Mouse (Mus musculus): ENCODE measurements at regions not wholly inside any gene's neighbourhood (a gene's known extent, or its start where the extent isn't known, plus 50 kb on each side); places are given as distances from the start of the nearest gene placed in this dataset.

DNA sequence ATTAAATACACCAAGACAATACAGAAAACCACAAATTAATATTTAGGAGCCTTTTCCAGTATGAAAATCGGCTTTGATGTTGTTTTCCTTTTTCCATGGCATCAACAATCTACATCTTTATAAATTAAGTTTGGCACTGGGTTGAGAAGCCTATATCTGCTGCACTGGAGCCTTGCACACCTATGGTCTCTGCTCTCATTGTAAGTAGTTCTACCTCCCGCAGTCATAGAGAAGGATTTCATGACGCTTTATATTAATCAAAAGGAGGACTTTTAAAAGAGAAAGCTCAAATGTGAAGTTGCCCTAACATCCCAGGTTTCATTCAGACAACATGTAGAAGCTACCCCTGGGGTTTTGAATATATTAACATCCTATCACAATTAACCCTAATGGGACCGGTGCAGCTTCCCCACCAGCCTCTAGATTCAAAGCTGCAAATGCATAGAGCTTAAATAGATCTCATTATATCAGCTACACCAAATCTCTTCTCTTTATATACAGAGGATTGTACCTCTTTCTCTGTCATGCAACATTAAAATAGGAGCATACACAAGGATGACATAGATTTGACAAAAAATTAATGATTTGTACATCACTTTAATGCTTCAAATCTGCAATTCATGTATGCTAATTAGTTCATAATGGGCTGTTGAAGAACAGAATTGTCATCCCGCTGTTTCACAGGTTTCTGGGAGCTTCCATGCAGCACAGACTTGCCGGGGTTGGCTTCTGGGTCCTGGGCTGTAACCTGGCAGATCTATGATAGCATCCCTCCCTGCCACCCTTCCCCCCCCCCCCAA is 166.6 kb upstream of the Pard3b start:
- no peaks in the 10 kb centered on the region for H3K27me3 ChIP-seq (ENCODE audit: control insufficient read depth, insufficient read depth, low read length)
- ATAC-seq (ENCODE audit: low FRiP score) (no peak), DNase-seq (ENCODE audit: low spot score, missing footprints) (no peak)
- WGBS = 77% methylated on average over 6 of the region's 6 CpGs
- no peak overlapping the region for H3K4me3 ChIP-seq (ENCODE audit: low read depth, low read length)
- H3K4me1 ChIP-seq (ENCODE audit: control insufficient read depth, insufficient read depth, low read length) = no peaks in the 10 kb centered on the region
- no peaks in the 10 kb centered on the region for H3K9me3 ChIP-seq (ENCODE audit: control insufficient read depth, low read length)
- H3K9ac ChIP-seq (ENCODE audit: low read length) = no peak overlapping the region
- H3K4me2 ChIP-seq = no peak overlapping the region
- H3K36me3 ChIP-seq (ENCODE audit: control insufficient read depth, insufficient read depth, low read length) = no peaks in the 10 kb centered on the region
- H3K27ac ChIP-seq (ENCODE audit: low read depth, low read length) = no peak overlapping the region

DNA sequence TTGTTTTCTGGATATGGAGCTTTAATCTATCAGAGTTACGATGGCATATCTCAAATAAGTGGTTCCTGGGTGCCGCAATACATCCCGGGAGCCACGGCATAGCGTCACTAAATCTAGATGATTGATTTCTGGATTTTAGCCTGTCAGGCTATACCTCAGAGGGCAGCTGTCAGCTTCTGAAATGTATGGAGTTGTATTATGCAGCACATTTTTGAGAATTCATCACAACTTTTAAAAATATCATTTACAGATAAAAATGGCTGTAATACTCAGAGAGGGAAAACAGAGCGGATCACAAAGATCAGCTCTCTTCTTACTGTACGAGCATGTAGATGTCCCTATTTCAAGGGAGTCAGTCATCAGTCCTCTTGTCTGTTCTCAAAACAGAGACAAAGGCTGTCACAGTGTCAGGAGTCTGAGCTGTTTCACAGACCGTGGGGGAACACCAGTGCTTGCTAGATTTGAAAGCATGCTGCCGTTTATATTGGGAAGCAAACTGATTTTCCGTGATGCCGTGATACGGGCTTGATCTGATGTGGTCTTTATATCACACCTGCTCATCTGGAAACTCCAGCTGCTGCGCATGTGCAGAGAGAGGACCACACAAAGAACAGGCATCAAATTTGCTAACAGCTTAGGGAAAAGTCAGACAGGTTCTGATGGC is 165.9 kb upstream of the Pard3b start:
- no peak for ATAC-seq (ENCODE audit: low FRiP score)
- no peak for DNase-seq (ENCODE audit: low spot score, missing footprints)
- Histone ChIP-seq H3K4me3 (ENCODE audit: low read depth, low read length) (no peak overlapping the region), H3K4me1 (ENCODE audit: control insufficient read depth, insufficient read depth, low read length) (no peaks in the 10 kb centered on the region), H3K9me3 (ENCODE audit: control insufficient read depth, low read length) (no peaks in the 10 kb centered on the region), H3K9ac (ENCODE audit: low read length) (no peak overlapping the region), H3K36me3 (ENCODE audit: control insufficient read depth, insufficient read depth, low read length) (no peaks in the 10 kb centered on the region), H3K27ac (ENCODE audit: low read depth, low read length) (peak overlapping the region; percentile 1; the same call in 1 of the 2 replicates), H3K4me2 (no peak overlapping the region), H3K27me3 (ENCODE audit: control insufficient read depth, insufficient read depth, low read length) (no peaks in the 10 kb centered on the region)
- WGBS = 81% methylated on average over 13 of the region's 13 CpGs

DNA sequence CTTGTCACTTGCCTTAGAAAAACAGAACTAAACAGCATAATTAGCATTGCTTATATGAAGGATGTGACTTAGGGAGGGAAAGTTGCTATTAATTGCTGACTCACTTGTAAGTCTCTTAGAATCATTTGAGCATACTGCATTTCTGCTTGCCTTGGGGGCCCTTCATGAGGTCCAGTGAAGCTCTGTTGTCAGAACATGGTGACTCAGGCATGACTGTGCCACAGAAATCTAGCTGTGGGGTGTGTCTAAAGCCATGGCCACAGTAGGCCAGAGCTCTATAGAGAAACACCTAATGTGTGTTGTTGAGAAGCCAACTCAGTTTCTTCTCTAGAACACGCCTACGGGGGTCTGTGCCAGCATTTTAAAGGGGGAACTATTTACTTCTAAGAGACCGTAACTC is 153.2 kb upstream of the Pard3b start:
- Histone ChIP-seq H3K27ac (ENCODE audit: low read depth, low read length) (no peak overlapping the region), H3K9me3 (ENCODE audit: control insufficient read depth, low read length) (no peaks in the 10 kb centered on the region), H3K9ac (ENCODE audit: low read length) (no peak overlapping the region), H3K4me3 (ENCODE audit: low read depth, low read length) (no peak overlapping the region), H3K4me2 (no peak overlapping the region), H3K4me1 (ENCODE audit: control insufficient read depth, insufficient read depth, low read length) (no peaks in the 10 kb centered on the region), H3K36me3 (ENCODE audit: control insufficient read depth, insufficient read depth, low read length) (no peaks in the 10 kb centered on the region), H3K27me3 (ENCODE audit: control insufficient read depth, insufficient read depth, low read length) (no peaks in the 10 kb centered on the region)
- 92% methylated on average over 3 of the region's 3 CpGs for WGBS
- DNase-seq (ENCODE audit: low spot score, missing footprints) (no peak), ATAC-seq (ENCODE audit: low FRiP score) (no peak)

DNA sequence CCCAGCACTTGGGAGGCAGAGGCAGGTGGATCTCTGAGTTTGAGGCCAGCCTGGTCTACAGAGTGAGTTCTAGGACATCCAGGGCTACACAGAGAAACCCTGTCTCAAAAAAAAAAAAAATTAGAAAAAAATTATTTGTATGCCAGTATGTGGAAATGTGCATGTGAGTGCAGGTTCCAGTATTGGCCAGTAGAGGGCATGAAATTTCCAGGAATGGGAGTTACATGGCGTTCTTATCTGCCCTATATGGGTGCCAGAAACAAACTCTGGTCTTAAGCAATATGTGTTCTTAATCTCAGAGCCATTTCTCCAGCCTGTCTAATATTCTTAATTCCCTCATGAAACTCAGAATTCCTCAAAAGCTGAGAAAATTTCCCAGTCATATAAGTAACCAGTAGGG is 113.7 kb upstream of the Pard3b start:
- no peaks in the 10 kb centered on the region for H3K9me3 ChIP-seq (ENCODE audit: control insufficient read depth, low read length)
- no peaks in the 10 kb centered on the region for H3K4me1 ChIP-seq (ENCODE audit: control insufficient read depth, insufficient read depth, low read length)
- no peak overlapping the region for H3K4me3 ChIP-seq (ENCODE audit: low read depth, low read length)
- H3K27ac ChIP-seq (ENCODE audit: low read depth, low read length) = no peak overlapping the region
- H3K27me3 ChIP-seq (ENCODE audit: control insufficient read depth, insufficient read depth, low read length) = no peaks in the 10 kb centered on the region
- no peak overlapping the region for H3K4me2 ChIP-seq
- WGBS = 71% methylated on average over 1 of the region's 1 CpGs
- no peaks in the 10 kb centered on the region for H3K36me3 ChIP-seq (ENCODE audit: control insufficient read depth, insufficient read depth, low read length)
- DNase-seq (ENCODE audit: low spot score, missing footprints) (no peak), ATAC-seq (ENCODE audit: low FRiP score) (no peak)
- H3K9ac ChIP-seq (ENCODE audit: low read length) = no peak overlapping the region

DNA sequence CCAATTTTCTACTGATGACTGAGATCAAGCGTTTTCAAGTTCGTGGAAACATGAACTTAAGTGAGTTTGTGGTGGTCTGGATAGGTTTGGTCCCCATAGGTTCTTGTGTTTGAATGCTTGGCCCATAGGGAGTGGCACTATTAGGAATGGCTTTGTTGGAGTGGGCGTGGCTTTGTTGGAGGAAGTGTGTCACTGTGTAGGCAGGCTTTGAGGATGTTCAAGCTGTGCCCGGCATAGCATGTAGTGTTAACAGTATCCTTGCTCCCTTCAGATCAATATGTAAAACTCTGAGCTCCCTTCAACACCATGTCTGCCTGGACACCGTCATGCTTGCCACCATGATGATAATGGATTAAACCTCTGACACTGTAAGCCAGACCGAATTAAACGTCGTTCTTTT is 112.7 kb upstream of the Pard3b start:
- H3K9ac ChIP-seq (ENCODE audit: low read length) = no peak overlapping the region
- peaks cover 7% of the 10 kb centered on the region for H3K4me1 ChIP-seq (ENCODE audit: control insufficient read depth, insufficient read depth, low read length)
- DNase-seq (ENCODE audit: low spot score, missing footprints) (no peak), ATAC-seq (ENCODE audit: low FRiP score) (no peak)
- no peaks in the 10 kb centered on the region for H3K36me3 ChIP-seq (ENCODE audit: control insufficient read depth, insufficient read depth, low read length)
- 92% methylated on average over 8 of the region's 8 CpGs for WGBS
- H3K4me3 ChIP-seq (ENCODE audit: low read depth, low read length) = no peak overlapping the region
- no peaks in the 10 kb centered on the region for H3K9me3 ChIP-seq (ENCODE audit: control insufficient read depth, low read length)
- no peak overlapping the region for H3K4me2 ChIP-seq
- no peak overlapping the region for H3K27ac ChIP-seq (ENCODE audit: low read depth, low read length)
- H3K27me3 ChIP-seq (ENCODE audit: control insufficient read depth, insufficient read depth, low read length) = no peaks in the 10 kb centered on the region

DNA sequence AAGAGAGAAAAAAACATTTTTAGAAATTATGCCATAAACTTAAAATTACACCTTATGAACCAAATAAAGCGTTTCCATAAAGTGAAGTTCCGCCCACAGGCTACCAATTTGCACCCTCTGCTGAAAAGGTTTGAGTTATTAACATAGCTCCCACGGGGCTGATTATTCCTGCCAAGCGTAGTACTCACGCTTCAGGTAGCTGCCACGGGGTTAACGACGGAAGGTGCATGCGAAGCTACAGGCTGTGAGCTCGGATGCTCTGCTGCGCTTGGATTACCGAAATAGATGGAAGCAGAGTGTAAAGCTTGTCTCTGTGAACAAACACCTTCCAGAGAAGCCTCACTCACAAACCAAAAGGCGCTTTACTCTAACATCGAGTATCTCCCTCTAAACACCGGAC is 109.9 kb upstream of the Pard3b start:
- no peak overlapping the region for H3K4me3 ChIP-seq (ENCODE audit: low read depth, low read length)
- no peak overlapping the region for H3K4me2 ChIP-seq
- DNase-seq (ENCODE audit: low spot score, missing footprints) = no peak
- WGBS = 90% methylated on average over 15 of the region's 15 CpGs
- H3K36me3 ChIP-seq (ENCODE audit: control insufficient read depth, insufficient read depth, low read length) = no peaks in the 10 kb centered on the region
- no peak for ATAC-seq (ENCODE audit: low FRiP score)
- no peaks in the 10 kb centered on the region for H3K9me3 ChIP-seq (ENCODE audit: control insufficient read depth, low read length)
- no peak overlapping the region for H3K9ac ChIP-seq (ENCODE audit: low read length)
- peaks cover 10% of the 10 kb centered on the region for H3K4me1 ChIP-seq (ENCODE audit: control insufficient read depth, insufficient read depth, low read length)
- H3K27me3 ChIP-seq (ENCODE audit: control insufficient read depth, insufficient read depth, low read length) = no peaks in the 10 kb centered on the region
- no peak overlapping the region for H3K27ac ChIP-seq (ENCODE audit: low read depth, low read length)

DNA sequence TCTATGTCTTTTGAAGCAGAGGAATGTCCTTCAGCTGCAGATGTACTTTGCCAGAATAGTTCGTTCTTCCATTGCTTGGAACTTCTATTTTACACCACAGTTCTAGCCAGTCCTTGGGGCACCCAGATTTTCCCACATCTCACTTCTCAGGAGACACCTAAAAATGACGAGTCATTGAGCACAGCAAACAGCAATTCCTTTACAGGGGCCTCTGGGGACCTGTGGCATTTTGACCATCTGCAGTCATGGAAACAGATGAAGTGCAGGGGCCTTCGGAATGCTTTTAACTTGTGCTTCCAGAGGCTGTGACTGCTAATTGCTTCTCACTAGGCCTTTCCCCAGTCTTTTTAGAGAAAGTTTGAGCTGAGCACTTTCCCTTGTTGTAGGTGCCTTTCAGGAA is 108.5 kb upstream of the Pard3b start:
- Histone ChIP-seq H3K9me3 (ENCODE audit: control insufficient read depth, low read length) (no peaks in the 10 kb centered on the region), H3K36me3 (ENCODE audit: control insufficient read depth, insufficient read depth, low read length) (no peaks in the 10 kb centered on the region), H3K9ac (ENCODE audit: low read length) (no peak overlapping the region), H3K4me3 (ENCODE audit: low read depth, low read length) (no peak overlapping the region), H3K27ac (ENCODE audit: low read depth, low read length) (no peak overlapping the region), H3K4me2 (no peak overlapping the region), H3K4me1 (ENCODE audit: control insufficient read depth, insufficient read depth, low read length) (peaks cover 10% of the 10 kb centered on the region), H3K27me3 (ENCODE audit: control insufficient read depth, insufficient read depth, low read length) (no peaks in the 10 kb centered on the region)
- DNase-seq (ENCODE audit: low spot score, missing footprints) (peak; percentile 86), ATAC-seq (ENCODE audit: low FRiP score) (no peak)
- WGBS = 24% methylated on average over 3 of the region's 3 CpGs

DNA sequence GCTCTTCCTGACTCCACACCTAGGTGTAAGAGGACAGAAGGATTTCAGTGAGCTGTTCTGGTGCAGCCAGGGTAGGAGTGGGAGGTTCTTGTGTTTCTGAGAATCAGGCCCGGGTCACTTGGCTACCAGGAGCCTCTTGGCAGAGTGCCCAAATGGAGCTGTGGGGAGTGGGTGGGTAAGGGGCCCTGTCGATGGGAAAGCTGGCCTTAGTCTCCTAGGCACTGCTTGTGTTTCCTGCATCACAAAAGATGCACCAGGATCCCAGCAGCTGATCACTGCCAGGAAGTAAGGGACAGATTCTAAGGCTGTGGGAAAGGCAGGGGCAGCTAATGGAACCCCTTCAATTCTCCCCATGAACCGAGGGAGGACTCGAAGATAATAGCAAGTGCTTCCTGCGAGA is 107.1 kb upstream of the Pard3b start:
- Histone ChIP-seq H3K4me3 (ENCODE audit: low read depth, low read length) (no peak overlapping the region), H3K9ac (ENCODE audit: low read length) (no peak overlapping the region), H3K27me3 (ENCODE audit: control insufficient read depth, insufficient read depth, low read length) (no peaks in the 10 kb centered on the region), H3K4me1 (ENCODE audit: control insufficient read depth, insufficient read depth, low read length) (peaks cover 10% of the 10 kb centered on the region), H3K9me3 (ENCODE audit: control insufficient read depth, low read length) (no peaks in the 10 kb centered on the region), H3K4me2 (no peak overlapping the region), H3K27ac (ENCODE audit: low read depth, low read length) (no peak overlapping the region), H3K36me3 (ENCODE audit: control insufficient read depth, insufficient read depth, low read length) (no peaks in the 10 kb centered on the region)
- ATAC-seq (ENCODE audit: low FRiP score) (peak; percentile 38; the same call in 1 of the 2 replicates), DNase-seq (ENCODE audit: low spot score, missing footprints) (no peak)
- WGBS = 41% methylated on average over 5 of the region's 5 CpGs

DNA sequence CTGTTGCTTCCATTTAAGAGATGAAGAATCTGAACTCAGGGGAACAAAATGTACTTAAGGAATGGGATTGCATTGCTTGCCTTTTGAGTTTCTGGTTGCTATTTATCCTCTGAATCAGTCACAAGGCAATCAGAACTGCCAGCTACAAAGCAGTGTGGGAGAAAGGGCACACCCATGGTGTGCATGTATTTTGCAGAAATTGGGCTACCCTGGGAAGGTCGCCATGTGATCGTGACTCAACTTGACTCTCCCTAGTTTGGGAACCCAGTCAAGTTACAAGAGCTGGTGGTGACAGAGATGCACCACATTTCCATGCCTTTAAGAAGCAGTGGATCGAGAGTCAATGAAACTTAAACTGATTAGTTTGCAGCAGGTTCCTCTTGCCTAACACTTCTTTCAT is 98.5 kb upstream of the Pard3b start:
- H3K4me2 ChIP-seq = no peak overlapping the region
- no peaks in the 10 kb centered on the region for H3K27me3 ChIP-seq (ENCODE audit: control insufficient read depth, insufficient read depth, low read length)
- no peak overlapping the region for H3K4me3 ChIP-seq (ENCODE audit: low read depth, low read length)
- H3K27ac ChIP-seq (ENCODE audit: low read depth, low read length) = no peak overlapping the region
- H3K4me1 ChIP-seq (ENCODE audit: control insufficient read depth, insufficient read depth, low read length) = no peaks in the 10 kb centered on the region
- DNase-seq (ENCODE audit: low spot score, missing footprints) = no peak
- no peak overlapping the region for H3K9ac ChIP-seq (ENCODE audit: low read length)
- H3K36me3 ChIP-seq (ENCODE audit: control insufficient read depth, insufficient read depth, low read length) = no peaks in the 10 kb centered on the region
- no peaks in the 10 kb centered on the region for H3K9me3 ChIP-seq (ENCODE audit: control insufficient read depth, low read length)
- ATAC-seq (ENCODE audit: low FRiP score) = no peak
- 75% methylated on average over 3 of the region's 3 CpGs for WGBS
